Mouse (Mus musculus): ENCODE data around the gene Med12l.

The Med12l gene

DNA sequence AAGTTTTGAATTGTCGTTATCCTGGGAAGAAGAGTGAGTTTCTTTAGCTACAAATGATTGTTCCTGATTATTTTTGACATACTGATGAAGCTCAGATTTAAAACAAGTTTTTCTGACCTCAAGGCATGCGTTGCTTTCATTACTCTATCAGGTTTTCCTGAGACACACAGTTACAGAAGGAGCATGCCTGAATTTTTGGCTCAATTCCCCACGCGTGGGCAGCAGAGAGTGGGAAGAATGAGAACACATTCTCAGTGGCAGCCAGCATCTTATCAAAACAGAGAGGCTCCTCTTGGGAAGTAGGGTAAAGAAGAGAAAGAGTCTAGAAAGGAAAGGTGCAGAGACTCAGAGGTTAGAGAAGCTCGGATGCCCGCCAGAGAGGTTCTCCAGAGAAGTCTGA, 237.8 kb downstream of the Med12l start:
- no peak for DNase-seq (ENCODE audit: low read depth, low spot score)

DNA sequence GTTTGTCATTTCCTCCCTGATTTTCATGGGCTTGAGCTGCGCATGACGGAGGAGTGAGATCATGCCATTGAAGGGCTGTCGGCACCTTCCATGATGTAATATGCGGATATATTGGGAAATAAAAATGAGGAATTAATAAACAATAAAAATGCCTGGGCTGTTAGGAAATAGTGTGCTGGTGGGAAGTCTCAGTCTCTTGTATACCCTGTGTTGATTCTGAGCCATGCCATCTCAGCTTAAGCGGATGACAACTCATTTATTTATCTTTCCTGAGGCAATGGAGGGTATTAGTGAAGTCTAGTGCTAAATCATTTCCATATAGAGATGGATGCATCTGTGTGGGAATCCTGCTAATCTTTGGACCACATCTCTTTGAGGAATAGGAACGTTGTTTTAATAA, 242.4 kb downstream of the Med12l start:
- no peak for DNase-seq (ENCODE audit: low read depth, low spot score)

DNA sequence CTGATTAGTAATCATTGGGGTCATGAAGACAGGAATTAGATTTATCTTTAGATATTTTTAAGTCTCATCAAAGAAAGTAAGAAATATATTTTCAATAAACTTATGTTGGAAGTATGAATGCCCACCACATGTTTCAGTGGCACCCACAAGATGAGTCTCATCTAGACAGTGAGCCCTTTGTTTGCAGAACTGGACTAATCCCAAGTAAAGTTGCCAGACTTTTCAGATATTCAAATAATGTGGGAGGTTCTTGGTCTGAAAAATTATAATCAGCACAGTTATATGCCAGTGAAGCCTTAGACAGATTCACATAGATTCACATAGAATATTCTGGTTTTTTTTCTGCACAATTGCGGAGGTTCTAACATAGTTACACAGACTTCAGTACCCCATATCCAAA, 244.8 kb downstream of the Med12l start:
- no peak for DNase-seq (ENCODE audit: low read depth, low spot score)

DNA sequence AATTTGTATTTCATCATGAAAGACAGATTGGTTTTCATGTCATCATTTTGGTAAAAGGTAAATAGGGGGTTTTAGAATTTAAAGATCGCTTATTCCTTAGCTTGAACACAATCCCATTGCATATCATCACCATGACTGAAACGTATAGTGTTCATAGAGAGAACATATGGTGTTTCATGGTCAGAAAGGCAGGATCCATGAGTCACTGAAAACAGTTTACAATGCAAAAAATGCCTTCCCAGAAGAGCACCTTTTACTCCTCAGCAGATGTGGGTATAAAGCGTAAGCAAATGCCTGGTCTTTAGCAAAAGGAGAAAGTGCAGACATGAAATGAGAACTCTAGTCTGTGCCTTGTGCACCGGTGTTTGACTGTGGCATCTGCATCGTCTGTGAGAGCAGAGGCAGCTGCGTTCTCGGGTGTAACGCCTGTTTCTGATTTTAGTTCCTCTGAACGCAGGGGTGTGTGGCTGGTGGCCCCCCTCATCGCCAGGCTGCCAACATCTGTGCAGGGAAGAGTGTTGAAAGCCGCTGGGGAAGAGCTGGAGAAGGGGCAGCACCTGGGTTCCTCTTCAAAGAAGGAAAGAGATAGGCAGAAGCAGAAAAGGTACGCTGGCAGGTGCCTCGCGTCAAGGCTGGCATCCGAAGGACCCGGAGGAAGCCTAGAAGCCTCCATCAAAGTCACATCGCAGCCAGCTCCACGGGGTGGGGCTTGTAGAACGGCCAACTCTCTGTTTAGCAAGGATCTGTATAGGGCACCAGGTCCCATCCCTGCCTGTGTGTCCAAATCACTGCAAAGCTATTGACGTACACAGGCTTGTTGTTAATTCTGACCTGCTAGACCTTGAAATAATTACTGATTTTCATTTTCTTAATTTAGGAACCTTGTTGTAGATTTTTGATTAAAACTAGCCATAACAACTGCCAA, 252.4 kb downstream of the Med12l start:
- peak; percentile 83 for DNase-seq (ENCODE audit: low read depth, low spot score)

DNA sequence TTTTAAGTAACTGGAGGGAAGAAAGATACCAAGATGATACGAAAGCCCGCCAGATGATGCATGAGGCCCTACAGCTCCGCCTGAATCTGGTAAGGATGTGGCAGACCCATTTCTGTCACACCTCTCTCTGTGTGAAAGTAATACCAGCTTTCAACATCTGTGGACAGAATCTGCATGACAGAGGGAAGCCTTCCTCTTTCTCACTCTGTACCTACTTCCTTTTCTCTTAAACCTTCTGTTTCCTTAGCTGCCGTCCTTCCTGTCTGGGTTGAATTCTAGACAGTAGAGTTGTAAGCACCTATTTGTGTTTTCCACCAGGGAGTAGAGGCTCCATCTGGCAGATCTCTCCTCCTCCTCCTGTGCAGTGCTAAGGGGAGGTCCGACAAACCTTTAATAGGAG, 255.1 kb downstream of the Med12l start:
- DNase-seq (ENCODE audit: low read depth, low spot score): peak; percentile 81

DNA sequence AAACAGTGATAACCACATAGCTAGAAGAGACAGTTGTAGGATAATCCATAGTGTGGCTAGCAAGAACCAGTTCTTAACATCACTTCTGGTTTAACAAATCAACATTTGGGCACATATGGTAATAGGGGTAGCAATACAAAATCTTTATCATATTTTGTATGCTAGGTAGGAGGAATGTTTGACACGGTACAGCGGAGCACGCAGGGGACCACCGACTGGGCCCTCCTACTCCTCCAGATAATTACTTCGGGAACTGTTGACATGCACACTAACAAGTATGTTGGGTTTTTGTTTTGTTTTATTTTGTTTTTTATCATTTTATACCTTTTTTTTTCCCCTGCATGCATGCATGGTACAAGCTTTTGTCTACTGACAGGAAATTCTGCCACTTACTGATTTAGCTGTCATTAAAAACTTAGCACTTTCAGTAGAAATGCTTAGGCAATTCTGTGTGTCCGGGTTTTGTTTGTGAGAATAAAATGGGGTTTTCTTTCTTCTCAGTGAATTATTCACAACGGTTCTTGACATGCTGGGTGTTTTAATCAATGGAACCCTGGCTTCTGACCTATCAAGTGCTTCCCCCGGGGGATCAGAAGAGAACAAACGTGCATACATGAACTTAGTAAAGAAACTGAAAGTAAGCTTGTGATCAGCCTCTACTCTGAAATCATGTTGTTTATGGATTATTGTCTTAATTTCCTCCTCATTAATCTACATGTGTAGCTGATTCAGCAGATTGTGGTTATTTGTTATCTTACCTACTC, 256.3 kb downstream of the Med12l start:
- peak; percentile 63 for DNase-seq (ENCODE audit: low read depth, low spot score)

DNA sequence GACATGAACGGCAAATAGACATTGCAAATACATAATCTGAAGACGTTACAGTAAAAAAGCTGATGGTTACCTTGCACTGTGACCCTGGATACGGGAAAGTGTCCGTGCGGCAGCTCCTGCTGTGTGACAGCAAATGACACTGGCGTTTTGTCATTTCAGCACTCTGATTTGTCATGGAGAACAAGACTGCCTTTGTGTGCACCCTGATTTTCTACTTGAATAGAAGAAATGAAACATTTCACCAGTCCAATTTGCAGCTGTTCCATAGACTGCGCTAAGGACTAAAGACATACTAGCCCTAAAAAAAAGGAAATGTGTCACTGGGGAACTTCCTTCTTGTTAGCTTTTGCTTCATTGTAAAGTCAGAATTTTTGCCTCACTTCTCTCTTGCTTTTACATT, 257.1 kb downstream of the Med12l start, which contains the start of gene P2ry12:
Gene P2ry12, minus strand, starts transcription at position 168 of the 400 bp plus-strand sequence.
- peak; percentile 68 for DNase-seq (ENCODE audit: low read depth, low spot score)

DNA sequence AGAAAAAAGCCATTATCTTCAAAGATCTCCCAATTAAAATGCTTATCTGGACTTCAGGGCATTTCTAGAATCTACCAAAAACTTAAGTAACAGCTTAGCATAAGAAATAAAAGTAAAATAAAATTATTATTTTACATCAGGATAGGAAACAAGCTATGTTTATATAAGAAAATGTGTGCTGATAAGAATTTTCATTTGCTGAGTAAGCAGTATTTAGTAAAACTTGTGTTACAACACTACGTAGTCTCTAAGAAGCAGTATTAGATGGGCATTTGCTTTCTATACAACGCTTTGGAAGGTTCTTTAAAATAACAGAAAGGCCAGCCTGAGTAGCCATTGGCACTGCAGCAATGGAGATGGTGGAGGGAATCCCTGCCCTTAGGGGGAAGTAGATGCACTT, 257.8 kb downstream of the Med12l start:
- DNase-seq (ENCODE audit: low read depth, low spot score): no peak

DNA sequence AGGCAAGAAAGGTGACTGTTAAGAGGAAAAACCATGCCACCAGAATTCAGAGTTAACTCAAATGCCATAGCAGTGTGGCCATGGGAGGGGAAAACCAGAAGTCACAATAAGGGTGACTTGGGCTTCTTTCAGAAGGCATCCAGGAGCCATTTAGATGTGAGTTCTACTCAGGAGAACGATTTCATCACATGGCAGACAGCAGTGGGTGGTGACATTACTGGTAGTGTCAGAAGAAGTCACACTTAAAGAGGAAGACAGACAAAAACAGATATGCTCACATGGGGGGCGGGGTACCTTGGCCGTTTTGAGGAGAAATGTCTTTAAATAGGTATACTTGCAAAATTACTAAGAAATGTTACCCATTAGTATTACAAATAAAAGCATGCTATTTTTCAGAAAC, 258.4 kb downstream of the Med12l start:
- DNase-seq (ENCODE audit: low read depth, low spot score): peak; percentile 14

DNA sequence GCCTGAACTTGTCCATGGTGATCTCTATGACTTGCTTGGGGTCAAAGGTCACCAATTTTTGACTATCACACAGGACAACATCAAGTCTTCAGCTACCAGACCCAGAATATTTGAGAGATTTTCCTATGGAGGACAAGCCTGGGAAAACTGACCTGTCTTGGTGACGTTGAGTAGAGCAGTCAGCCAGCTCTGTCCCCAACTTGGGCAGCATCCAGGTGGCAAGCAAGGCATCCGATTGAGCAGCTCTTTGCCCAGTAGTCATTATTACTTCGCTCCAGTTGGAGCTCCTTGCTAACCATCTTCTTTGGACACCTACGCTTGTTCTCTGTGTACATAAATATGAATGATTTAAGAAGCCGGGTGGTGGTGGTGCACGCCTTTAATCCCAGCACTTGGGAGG, 265.2 kb downstream of the Med12l start:
- no peak for DNase-seq (ENCODE audit: low read depth, low spot score)

DNA sequence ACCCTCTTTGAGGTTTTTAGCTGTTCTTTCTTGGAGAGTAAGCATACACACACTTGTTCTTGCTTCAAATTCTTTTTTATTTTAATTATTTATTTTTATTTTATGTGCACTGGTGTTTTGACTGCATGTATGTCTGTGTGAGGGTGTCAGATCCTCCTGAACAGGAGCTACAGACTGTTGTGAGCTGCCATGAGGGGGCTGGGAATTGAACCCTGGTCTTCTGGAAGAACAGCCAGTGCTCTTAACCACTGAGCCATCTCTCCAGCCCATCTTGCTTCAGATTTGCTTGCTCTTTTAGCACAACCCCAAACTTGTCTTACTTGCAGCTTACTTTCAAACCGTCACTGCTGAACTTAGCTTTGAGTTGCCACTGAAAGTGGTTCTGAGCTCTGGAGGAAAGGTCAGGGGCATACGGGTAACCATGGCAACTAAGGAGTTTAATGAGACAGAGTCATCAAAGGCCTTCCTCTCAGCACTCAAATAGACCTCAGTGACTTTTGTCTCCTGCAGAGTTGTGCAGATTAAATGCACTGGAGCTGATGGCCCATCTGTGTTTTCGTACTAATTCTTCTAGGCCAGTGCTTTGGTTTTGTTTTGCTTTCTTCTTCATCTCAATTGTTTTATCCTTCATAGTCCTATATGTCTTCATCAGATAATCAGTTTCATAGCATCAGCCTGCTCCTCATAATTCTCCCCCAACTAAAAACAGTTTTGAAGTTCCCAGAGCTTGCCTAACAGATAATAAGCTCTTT, 272.1 kb downstream of the Med12l start:
- no peak for DNase-seq (ENCODE audit: low read depth, low spot score)

DNA sequence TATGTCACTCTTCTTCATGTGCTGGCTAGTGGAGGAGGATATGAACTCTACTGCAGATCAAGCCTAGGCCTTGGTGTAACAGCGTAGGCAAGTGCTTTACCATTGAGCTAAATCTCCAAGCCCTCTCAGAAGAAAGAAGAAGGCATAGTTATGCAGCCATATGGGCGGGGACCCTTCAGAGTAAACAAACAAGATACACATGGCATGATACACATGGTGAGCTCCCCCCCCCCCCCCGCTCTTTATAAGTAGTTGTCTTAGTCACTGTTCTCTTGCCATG, 272.6 kb downstream of the Med12l start:
- no peak for DNase-seq (ENCODE audit: low read depth, low spot score)

DNA sequence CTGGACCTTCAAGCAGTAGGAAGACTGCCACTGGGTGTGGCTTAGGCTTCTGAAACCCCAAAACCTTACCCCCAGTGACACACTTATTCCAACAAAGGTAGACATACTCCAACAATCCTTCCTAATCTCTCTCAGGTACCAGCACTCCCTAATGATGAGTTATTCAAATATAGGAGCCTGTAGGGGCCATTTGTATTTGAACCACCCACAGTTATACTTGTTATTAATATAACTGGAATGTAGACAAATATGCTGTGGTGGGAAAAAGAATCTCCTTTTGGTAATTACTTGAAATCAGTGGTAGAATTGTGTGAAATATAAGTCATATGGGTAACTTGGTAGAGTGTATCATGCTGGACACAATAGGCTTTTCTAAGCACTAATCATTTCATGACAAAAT, 273.0 kb downstream of the Med12l start:
- no peak for DNase-seq (ENCODE audit: low read depth, low spot score)

DNA sequence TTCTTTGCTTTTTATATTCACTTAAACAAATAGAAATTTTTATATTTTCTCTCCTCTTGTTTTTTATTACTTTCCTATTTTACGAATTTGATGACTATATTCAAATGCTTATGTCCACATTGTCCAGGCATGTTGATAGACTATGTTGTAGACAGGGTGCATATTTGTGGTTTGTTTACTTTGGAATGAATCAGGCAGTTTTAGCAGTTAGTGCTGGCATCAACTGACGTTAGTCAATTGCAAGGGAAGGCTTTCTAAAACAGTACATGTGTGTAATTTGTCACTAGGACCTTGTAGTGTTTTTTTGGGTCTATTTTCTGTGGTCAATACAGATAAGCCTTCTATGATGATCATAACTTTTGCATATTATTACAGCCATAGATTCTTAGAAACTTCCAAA, 284.9 kb downstream of the Med12l start:
- no peak for DNase-seq (ENCODE audit: low read depth, low spot score)

DNA sequence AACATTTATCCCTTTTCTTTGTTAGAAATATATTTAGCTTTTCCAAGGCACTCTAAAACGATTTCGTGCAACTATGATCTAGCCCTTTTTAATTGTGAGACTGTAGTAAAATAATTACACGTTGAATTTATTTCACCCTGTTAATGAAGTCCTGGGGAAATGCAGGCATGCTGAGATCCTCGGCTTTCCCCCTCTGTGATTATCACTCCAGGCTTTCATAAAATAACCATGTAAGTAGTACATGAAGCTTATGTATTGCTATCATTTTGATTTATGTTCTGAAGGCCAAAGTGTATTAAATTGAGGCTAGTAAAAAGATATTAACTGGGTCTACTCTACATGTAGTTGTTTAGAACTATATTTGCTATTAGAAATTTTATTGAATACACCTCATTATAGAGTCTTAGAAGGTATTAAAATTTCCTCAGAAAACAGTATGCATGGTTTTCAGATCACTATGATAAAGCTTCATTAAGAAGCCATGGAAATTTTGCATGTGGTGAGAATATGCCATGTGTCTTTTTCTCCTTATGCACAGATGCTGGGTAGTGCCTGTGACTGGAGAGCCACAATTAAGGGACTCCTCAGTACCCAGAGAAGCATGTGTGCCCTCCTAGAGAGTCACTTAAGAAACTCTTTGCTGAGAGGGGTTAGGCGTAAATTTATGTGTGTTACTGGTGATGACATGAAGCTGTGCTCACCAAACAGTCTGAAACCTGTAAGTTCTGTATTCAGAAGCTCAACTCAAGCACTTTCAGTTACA, 288.0 kb downstream of the Med12l start:
- DNase-seq (ENCODE audit: low read depth, low spot score): no peak

DNA sequence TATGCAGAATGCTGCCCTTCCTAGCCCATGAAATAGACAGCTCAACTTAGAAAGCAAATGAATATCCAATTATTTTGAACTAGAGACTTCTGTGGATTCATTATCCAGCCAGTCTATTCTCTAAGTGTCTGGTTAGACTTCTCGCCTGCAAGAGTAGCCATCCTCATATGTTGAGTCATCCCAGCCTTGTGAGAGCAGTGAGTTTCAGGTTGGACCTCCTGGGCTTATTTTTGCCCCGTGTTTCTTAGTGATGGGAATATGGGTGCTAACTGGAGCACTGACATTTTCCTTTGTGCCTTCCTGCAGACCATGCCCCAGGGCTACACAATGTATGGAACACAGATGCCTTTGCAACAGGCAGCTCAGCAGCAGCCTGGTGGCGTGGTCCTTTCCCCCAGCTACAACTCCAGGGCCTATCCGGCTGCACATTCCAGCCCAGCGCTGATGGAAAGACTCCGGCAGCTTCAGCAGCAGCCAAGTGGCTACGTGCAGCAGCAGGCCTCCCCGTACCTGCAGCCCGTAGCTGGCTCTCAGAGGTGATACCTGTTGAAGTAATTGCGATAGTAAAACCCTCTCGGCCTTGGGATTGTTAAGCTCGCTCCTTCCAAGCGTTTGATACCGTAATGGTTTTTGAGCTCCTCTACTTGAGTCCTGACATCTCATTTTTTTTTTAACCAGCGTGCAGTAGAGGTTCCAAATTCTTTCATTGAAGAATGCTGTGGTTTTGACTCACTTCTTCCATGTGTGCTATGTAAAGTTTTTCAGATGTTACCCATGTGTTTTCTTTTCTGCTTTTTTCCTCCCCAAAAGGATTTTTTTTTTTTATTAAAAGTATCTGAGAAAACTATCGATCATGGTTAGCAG, 290.3 kb downstream of the Med12l start:
- no peak for DNase-seq (ENCODE audit: low read depth, low spot score)

DNA sequence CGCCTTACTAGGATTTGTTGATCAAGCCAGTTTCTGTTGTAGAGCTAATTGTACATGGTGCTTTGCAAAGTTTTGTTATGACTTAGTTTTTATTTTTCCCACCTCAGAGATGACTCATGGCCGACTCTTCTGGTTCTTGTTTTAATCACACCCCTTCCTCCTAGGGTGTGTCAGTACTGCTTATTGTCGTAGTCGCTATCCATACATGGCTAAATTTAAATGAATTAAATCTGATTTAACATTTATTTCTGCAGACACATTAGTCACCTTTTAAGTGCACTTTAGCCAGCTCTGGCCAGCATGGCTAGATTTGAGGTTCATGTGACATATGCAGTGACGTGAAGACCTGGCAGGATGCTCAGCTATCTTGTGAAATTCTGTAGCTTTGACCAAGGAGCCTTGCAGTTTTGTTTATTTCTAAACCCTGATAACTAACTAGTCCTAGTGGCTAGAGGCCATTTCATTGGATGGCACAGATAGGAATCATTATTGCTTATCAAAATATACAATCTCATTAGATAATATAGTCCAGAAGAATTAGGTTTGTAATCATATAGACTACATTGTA, 291.0 kb downstream of the Med12l start:
- DNase-seq (ENCODE audit: low read depth, low spot score): peak; percentile 16

DNA sequence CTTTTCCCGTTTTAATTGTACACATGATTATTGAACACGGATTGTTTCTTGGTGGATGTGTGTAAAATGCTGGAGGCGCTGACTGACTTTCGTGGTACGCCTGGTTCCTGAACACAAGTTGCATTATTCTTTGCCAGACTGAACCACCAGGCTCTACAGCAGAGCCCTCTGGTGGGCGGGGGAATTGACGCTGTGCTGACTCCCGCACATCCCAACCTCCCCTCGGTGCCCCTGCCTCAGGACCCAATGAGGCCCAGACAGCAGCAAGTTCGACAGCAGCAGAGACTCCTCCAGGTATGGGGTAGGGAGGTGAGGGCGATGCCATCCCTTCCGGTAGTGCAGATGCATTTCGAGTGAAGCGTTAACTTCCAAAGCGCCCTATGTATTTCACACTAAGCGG, 292.0 kb downstream of the Med12l start:
- no peak for DNase-seq (ENCODE audit: low read depth, low spot score)

DNA sequence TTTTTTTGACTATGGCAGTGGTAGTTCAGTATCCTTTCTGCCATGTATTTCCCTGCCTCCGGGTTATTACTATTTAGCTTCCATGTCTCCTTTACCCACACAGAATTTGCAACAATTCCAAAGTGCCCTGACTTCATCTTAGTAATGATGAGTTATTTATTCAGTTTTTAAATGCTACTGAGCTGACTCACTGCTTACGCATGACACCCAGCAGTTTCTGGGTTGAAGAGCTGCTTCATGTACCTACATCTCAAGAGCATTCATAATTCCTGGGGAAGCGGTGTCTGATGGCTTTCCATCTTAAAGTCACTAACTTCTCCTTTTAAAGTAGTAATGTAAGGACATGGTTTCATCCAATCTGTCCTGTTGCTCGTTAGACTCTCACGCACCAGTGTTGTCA, 299.3 kb downstream of the Med12l start:
- DNase-seq (ENCODE audit: low read depth, low spot score): no peak

DNA sequence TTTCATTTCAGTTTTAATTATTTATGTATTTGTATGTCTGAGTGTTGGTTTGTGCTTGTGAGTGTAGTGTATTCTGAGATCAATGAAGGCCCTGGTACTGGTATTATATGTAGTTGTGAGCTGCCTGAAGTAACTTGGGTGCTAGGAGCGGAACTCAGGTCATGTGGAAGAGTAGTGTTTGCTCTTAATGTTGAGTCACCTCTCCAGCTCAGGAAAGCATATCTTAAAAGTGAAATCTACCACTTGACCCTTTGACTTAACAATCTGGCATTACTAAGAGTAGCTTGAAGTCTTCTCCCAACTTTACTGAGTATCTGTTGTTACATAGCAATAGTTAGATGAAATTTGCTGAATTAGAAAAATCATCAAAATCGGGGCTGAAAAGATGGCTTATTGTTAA, 299.9 kb downstream of the Med12l start:
- no peak for DNase-seq (ENCODE audit: low read depth, low spot score)
